Mouse (Mus musculus) yolk sac, embryonic 10.5 days (tissue): ENCODE results near the gene Tmco1.
"Not testable (repeated sequence)": the region's sequence is repeated elsewhere in the genome, so short reads cannot be mapped to it uniquely, and the experiment has no call there.

ENCODE experiments used
- DNase-seq: peaks from one replicate; pipeline ENCODE4 v3.0.0-alpha.2; 2017; ENCODE audit warnings: low spot score

Gene Tmco1

DNA sequence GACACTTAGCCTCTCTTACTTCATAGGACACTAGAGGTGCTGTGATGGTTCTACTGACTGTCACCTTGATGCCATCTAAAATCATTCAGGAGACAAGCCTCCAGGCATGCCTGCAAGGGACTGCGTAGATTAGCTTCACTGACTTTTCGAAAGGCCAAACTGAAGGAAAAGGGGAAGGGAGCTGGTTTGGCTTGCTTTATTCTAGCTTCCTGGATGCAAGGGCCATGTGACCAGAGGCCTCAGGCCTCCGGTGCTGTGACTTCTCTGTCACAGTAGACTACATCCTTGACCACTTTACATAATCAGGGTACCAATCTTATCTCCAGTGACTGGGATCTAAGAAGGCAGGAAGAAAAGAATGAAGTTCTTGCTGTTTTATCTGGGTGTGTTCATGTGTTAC is 28.2 kb downstream of the Tmco1 start:
- no peak for DNase-seq

DNA sequence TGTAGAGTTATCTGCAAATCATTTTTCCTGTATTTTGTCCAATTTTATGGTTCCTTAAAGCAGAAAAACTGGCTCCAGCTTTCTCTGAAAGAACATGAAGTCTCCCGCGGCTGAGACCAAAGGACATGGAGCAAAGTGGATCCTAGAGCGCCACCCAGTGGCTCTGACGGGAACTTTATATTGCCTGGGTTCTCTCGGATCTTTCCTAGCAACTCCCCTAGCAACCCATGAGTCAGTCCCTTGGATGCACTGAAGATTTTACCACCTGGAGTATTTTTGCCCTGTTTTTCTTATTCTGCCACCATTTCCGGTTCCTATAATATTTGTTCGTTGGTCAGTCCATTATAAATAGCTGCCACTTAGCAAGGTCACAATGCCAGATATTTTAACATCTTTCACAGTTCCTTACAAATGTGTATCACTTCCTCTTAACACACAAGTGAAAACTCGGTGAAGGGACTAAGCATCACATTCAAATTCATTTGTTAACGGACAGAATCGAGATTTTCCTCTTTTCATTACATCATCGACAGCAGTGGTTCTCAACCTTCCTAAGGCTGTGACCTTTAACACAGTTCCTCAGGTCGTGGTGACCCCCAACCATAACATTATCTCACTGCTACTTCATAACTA is 29.4 kb downstream of the Tmco1 start:
- DNase-seq = peak; percentile 68

DNA sequence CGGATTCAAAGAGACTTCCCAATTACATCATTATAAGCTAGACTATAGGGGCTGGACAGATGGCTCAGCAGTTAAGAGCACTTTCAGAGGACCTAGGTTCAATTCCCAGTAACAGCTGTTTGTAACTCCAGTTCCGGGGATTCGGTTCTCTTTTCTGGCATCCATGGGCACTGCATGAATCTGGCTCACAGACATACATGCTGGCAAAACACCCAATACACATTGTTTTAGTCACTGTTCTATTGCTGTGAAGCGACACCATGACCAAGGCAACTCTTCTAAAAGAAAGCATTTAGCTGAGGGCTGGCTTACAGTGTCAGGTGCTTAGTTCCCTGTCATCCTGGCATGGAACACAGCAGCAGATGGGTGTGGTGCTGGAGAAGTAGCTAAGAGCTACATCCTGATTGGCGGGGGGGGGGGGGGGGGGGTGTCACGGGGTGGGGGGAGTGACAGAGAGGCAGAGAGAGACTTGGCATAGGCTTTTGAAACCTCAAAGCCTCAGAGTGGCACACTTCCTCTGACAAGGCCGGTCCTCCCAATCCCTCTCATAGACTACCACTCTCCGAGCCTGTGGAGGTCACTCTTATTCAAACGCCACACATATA is 31.1 kb downstream of the Tmco1 start:
- DNase-seq = no peak

DNA sequence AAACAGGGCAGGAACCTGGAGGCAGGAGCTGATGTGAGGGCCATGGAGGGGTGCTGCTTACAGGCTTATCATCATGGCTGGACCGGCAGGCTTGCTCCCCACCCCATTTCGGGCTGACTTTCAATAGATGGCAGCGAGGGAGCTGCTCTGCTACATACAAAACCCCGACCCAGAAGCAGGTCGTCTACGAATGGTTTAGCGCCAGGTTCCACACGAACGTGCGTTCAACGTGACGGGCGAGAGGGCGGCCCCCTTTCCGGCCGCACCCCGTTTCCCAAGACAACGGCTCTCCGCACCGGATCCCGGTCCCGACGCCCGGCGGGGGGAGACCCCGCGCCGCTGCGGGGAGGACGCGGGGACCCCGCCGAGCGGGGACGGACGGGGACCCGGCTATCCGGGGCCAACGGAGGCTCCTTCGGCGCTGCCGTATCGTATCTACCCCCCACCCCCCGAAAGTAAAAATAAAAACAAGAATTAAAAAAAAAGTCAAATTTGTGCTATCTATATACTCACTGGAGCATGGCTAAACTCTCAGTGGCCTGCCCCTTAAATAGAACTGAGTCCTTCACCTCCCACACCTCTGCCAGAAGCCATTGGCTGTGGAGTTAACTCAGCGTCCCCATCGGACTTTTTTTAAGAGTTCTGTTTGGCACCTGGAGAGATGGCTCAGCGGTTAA is 32.1 kb downstream of the Tmco1 start:
- no peak for DNase-seq

DNA sequence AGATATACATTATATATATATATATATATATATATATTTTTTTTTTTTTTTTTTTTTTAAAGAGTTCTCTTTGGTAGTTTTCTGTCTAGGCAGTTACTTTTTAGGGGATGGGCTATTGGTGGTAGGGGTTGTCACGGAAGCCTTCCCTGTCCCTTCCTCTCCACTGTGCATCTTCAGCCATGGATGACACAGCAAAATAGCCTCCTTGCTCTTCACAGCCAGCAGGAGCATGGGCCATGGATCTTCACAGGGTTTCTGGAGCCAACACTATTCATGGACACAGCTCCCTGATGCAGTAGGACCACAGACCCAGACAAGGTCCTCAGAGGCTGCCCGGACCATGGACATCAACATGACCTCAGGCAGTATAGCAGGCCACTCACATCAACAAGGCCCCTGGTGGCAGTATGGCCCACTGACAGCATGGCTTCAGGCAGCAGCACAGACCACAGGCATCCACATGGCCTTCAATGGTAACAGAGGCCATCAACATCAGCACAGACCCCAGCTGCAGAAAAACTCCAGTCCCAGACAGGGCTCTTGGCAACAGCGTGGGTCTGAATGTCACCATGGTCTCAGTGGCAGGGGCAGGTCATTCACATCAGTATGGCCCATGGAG is 32.8 kb downstream of the Tmco1 start:
- DNase-seq = no peak

DNA sequence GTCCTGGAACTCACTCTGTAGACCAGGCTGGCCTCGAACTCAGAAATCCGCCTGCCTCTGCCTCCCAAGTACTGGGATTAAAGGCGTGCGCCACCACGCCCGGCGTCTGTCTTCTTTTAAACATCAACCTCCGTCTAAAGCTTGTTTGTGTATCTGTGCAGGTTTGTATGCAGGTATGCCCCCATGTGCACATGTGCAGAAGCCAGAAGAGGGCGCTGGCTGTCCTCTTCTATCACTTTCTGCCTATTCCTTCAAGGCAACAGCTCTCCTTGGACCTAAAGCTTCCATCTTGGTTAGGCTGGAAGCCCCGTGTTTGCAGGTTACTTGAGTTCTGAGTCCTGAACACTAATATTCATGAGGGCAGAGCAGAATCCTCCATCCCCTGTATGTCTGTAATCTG is 34.7 kb downstream of the Tmco1 start:
- no peak for DNase-seq

DNA sequence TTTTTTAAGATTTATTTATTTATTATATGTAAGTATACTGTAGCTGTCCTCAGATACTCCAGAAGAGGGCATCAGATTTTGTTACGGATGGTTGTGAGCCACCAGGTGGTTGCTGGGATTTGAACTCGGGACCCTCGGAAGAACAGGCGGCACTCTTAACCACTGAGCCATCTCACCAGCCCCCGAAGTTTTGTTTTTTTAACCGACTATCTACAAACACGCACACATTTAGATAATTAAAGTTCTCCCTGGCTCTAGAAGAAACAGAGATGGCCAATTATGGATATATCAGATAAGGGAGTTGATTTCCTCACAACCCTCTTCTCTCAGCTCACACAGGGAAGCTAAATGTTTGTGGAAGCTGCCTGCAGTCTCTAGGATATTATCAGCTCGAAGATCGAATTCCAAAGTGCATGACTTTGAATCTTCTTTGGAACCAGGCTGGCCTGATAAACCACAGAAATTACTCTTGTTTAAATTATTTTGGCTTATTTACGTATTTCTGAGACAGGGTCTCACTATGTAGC is 37.9 kb downstream of the Tmco1 start:
- not testable (repeated sequence) for DNase-seq

DNA sequence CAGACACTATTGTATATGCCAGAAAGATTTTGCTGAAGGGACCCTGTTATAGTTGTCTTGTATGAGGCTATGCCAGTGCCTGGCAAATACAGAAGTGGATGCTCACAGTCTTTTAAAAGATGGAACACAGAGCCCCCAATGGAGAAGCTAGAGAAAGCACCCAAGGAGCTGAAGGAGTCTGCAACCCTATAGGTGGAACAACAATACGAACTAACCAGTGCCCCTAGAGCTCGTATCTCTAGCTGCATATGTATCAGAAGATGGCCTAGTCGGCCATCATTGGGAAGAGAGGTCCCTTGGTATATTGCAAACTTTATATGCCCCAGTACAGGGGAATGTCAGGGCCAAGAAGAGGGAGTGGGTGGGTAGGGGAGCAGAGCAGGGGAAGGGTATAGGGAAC is 41.0 kb downstream of the Tmco1 start:
- DNase-seq = not testable (repeated sequence)

DNA sequence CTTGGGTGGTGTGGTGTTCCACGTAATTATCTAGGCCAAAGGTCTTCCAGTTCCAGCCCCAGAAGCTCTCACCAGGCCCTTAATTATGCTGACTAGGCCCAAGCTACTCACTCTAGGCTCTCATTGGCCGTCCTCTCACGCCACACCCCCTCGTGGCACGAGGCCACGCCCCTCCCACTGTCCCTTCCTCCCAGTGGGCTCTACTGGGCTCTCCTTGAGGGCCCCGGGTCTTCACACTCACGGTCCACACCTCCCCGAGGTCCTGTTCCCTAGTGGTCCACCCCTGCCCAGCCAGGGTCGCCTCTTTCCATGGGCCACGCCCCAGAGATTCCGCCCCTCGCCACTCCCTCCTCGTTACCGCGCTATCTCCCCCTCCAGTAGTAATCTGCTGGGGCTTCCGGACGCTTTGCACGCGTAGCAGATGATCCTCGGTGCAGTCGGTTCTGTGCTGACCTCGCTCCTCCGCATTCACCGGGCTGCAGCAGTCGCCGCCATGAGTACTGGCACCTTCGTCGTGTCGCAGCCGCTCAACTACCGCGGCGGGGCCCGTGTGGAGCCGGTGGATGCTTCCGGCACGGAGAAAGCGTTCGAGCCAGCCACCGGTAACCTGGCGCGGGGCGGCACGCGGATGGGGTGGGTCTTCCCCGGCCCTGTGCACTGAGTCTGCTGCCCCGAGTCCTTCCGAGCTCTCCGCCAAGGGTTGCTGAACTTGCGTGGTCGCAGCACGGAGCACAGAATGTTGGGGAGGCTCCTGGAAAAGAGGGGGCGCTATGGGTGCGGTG is 41.8 kb downstream of the Tmco1 start, which contains the start of gene Aldh9a1:
TSS of gene Aldh9a1 (plus strand) at position 177 of the 782 bp plus-strand sequence.
- peak; percentile 96 for DNase-seq

DNA sequence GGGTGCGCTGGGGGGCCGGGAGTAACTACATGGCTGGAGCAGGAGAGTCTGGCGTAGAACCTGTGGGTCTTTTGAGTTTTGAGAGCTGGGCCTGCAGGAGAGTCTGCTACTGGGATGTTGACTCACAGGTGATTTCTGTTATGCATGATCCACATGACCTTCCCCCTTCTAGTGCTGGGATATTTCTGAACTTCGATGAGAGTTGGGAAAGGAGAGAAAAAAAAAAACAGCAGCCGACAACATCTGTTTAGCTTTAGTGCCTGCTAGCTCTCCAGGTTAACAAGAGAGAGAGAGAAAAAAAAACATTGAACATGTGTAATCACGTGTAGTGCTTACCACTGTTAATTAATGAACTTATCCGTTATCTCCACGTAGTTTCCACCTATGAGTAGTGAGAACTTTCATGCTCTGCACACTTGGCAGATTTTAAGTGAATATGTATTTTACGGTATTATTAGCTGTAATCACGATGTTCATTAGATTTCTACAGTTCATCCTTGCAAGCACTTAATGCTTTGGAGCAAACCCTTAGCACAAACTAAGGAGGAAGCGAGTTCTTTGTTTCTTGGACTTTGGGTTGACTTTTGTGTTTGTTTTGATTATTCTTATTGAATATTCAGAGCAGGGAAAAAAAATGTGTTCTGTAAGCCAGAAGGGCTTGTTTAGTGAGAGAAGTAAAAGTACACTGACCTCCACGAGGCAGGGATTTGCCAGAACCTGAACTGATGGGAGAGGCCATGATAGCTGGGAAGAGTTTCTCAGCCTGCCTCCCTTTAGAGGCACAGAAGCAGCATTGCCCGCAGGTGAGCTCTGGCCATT is 42.6 kb downstream of the Tmco1 start:
- no peak for DNase-seq

DNA sequence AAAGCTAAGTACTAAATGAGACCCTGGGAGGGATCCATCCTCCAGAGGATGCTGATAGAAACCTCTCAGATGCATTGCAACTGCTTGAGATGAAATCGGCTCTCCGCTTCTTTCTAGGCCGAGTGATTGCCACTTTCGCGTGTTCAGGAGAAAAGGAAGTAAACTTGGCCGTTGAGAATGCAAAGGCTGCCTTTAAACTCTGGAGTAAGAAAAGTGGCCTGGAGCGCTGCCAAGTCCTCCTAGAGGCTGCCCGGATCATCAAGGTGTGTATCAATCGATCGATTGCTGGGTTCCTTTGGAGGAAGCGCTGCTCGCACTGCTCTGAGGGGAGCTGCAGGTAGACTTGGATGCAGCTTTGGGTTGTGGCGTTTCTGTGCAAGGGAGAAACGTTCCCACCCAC is 44.2 kb downstream of the Tmco1 start:
- no peak for DNase-seq

DNA sequence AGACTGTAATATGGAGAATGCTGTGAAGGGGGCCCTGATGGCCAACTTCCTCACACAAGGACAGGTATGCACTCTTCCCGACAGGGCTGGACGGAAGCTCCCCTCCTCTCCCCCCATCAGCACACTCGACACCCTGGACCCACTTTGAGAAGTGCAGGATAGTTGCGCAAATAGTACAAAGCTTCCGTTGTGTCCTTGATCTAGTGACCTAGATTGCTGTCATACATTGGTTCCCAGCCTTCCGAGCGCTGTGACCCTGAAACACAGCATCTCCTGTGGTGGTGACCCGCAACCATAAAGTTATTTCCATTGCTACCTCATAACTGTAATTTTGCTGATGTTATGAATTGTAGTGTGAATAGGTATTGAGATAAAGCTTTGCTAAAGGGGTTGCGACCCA is 49.2 kb downstream of the Tmco1 start:
- no peak for DNase-seq

DNA sequence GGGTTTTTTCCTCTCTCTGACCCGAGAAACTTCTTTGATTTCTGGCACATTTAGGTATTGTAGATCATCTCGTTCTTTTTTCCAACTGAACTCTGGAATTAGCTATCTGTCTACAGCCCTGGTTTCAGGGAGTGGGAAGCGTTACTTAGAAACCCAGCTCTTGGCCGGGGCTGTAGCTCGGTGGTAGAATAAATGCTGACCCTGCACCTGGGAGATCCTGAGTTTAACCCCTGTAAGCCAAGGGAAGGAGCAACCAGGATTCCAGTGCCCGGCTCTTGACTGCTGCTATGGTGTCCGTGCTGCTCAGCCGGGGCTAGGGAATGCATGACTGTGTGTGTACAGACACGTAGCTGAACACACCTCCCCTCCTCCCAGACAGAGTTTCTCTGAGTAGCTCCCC is 50.6 kb downstream of the Tmco1 start:
- peak; percentile 47 for DNase-seq

DNA sequence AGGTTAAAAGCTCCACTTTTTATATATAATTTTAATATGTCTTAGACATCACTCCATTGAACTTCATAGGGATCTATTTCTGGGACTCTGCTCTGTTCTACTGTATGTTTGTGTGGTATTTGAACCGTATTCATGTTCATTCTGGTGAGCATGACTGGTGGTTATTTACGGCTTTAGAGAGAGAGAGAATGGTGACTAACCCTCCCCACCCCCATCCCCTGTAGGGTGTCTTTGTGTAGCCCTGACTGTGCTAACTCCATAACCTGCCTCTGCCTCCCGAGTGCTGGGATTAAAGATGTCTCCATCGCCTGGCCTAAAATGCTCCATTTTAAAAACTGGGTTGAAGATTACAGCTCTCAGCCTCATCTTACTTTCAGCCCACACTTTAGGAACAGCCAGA is 52.1 kb downstream of the Tmco1 start:
- DNase-seq = no peak

DNA sequence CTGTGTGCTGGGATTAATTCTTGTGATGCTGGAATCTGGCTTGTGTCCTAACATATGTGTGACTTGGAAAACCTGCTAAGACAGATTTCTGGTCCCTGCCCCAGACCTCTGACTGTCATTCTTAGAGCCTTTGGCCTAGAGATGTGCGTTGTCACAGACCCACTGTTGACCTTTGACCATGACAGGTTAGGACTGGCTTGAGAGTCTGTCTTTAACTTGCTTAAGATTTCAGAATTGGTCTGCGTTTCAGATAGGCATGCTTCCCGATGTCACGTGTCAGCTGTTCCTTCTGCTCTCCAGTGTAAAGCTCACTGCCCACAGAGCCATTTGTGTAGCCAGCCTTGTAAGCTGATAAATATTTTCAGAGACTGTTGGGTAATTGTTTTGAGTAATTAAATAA is 54.6 kb downstream of the Tmco1 start:
- peak; percentile 80 for DNase-seq

DNA sequence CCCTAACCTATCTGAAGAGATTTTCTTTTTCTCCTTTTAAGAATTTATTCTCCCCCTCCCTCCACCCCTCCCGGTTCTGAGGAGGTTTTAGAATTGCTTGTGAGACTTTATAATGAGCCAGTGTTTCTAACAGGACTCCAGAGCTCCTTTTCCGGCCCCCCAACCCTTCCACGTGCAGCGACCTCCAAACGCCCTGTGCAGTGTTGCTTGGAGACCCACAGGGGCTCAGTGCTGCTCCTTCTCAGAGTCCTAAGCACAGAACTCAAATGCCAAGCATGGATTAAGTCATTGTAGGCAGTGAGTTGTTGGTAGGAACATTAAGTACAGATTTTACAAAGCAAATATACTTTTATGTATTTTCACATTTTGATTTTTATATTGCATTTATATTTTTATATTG is 55.1 kb downstream of the Tmco1 start:
- no peak for DNase-seq

DNA sequence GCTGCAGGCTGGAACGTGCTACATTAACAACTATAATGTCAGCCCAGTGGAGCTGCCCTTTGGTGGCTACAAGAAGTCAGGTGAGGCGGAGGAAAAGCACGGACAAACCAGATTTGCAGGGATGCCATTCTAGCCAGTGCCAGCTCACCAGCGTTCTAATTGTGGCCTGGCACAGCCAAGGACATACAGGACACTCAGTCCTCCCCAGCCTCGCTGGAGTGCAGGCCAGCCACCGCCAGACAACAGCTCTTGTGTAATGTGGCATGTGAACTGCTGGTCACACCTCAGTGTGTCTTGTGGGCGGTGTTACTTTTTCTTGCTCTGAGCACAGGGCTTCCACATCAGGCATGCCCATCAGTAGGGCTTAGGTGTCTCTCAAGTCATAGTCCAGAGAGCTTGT is 57.6 kb downstream of the Tmco1 start:
- DNase-seq = no peak

DNA sequence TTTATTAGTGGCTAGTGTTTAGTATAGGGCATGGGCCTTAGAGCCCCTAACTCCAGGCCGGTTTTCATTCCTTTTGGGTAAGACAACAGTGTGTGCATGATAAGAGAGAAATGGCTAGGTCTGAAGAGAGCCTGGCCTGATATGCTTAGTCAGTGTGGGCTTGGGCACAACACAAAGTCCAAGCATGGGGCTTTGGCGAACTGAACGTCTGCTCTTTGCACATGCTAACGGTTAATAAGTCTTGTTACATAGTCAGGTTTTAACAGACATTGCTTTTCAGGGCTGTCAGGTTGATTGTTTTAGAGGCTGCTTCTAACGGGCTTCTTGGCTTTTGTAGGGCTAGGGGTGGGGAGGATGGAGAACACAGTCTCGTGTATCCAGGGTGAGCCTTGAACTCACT is 58.4 kb downstream of the Tmco1 start:
- no peak for DNase-seq

DNA sequence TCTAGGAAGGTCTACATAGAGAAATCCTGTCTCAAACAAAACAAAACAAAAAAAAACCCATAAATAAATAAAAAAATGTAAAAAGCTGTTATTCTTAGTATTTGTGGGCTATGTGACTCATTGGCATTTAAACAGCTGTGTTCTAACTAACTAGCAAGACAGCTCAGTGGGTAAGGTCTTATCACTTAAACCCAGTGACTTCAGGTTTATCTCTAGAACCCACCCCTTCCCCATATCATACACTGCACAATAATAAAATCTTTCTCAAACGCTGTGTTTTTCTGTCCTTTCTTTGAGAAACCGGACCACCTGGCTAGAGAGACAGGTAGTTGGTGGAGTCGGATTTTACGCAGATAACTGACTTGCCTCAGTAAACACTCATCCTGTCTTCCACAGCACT is 59.8 kb downstream of the Tmco1 start:
- no peak for DNase-seq

DNA sequence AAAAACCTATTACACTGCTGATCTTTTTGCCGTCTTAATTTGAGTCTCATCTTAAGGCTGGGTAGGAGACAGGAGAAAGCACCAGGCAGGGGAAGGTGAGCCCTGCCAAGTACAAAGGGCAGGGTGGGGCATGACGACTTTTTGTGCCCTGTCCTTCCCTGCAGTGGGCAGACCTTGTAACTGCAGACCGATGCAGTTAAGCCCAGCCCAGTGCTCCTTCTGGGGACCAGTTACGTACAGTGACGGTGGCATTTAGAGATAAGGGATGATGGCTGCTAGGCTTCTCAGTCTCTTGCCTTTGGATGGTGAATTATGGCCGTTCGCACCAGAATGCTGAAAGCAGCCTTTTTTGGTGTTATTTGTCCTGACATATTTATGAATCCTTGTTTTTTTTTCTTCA is 60.3 kb downstream of the Tmco1 start:
- no peak for DNase-seq

DNA sequence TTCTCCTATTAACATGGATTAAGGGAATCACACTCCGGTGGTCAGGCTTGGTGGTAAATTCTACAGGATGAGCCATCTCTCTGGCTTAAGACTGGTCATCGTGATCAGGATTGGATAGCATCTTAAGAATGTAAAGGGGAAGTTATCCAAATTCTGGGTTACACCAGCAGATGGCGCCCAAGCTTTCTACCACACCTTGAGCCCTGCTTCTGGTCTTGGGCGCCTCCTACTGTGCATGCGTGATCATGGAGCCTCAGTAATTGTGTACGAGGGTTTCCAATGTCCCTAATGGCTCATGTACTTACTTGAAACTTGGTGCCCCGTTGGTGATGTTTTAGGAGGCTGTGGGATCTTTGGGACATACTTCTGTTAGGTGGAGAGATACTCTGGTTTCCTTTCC is 61.7 kb downstream of the Tmco1 start:
- DNase-seq = peak; percentile 80
